Mouse (Mus musculus) intestine, embryonic 16.5 days (tissue): ENCODE data around the gene Vps51. TPM values are rescaled to one million over a fixed set of nuclear protein-coding genes. Genes with fewer than 3 reads are reported as not detected.
A peak's percentile ranks its signal among the peaks of the same experiment; 100 is the strongest.

ENCODE experiments used
- ATAC-seq: fragments of 200-750 bp; cut with Nextera tagmentation; 2 replicates; pipeline ENCODE4 v1.8.0; 2017; ENCODE audit warnings: moderate TSS enrichment, moderate library complexity
- H3K27ac ChIP-seq: fragments of 300-500 bp; sonication (generic); 2 replicates; pipeline ENCODE4 v1.5.1; 2014; ENCODE audit warnings: mild to moderate bottlenecking, low read length
- H3K27me3 ChIP-seq: fragments of 300-500 bp; sonication (generic); replicated peaks from 2 replicates; pipeline ENCODE4 v1.6.1; 2014; ENCODE audit warnings: low read length, control low read depth, mixed read lengths; ENCODE audit not compliant: control insufficient read depth, insufficient read depth
- H3K36me3 ChIP-seq: fragments of 300-500 bp; sonication (generic); 2 replicates; pipeline ENCODE4 v1.6.1; 2014; ENCODE audit warnings: low read length, control low read depth; ENCODE audit not compliant: control insufficient read depth, insufficient read depth
- H3K4me1 ChIP-seq: fragments of 300-500 bp; sonication (generic); 2 replicates; pipeline ENCODE4 v1.6.1; 2014; ENCODE audit warnings: low read length, control low read depth, mixed read lengths; ENCODE audit not compliant: control insufficient read depth, insufficient read depth
- H3K4me2 ChIP-seq: fragments of 300-500 bp; sonication (generic); 2 replicates; pipeline ENCODE4 v1.6.1; 2014; ENCODE audit warnings: low read depth, low read length, control low read depth
- H3K4me3 ChIP-seq: fragments of 300-500 bp; sonication (generic); 2 replicates; pipeline ENCODE4 v1.5.1; 2014; ENCODE audit warnings: mild to moderate bottlenecking, low read length
- H3K9ac ChIP-seq: fragments of 300-500 bp; sonication (generic); 2 replicates; pipeline ENCODE4 v1.6.1; 2014; ENCODE audit warnings: low read depth, low read length
- H3K9me3 ChIP-seq: fragments of 300-500 bp; sonication (generic); 2 replicates; pipeline ENCODE4 v1.6.1; 2016; ENCODE audit warnings: low read length, control low read depth; ENCODE audit not compliant: control insufficient read depth
- WGBS: fragments of 180-500 bp; shearing (Covaris S2); extraction: QIAGEN DNeasy Blood & Tissue Kit; methylation state at CpG from one replicate; pipeline ENCODE4 v1.1.7; 2014; 5-methylcytosine and 5-hydroxymethylcytosine counted together
- polyA plus RNA-seq: library from polyadenylated mRNA; unstranded; fragments of >200 nt; fragmentation: Nextera tagmentation; extraction: Ambion mirVana; gene quantifications from 2 replicates; pipeline ENCODE4 v1.2.1, GENCODE M21; 2015

Gene Vps51
- polyA plus RNA-seq, 1 experiment from 2014 or later = 68.2 TPM

GRCm38 (mm10) chr19:6067724-6068415 is 9.2 kb downstream of the Vps51 start, which contains the start of gene Tm7sf2:
TSS of gene Tm7sf2 (minus strand) at chr19:6068373.
- Histone ChIP-seq H3K36me3 (peaks cover 12% of the 10 kb centered on the region; the same call in 1 of the 2 replicates), H3K4me2 (peak within 1 kb of the TSS; percentile 94), H3K4me3 (peak within 1 kb of the TSS; percentile 64), H3K27me3 (no peaks in the 10 kb centered on the region), H3K27ac (peak within 1 kb of the TSS; percentile 88), H3K9ac (peak within 1 kb of the TSS; percentile 75), H3K4me1 (peaks cover 21% of the 10 kb centered on the region), H3K9me3 (no peaks in the 10 kb centered on the region)
- peak; percentile 95 for ATAC-seq
- WGBS = 8% methylated on average over 33 of the region's 33 CpGs

- under 1% methylated on average over 30 of the region's 30 CpGs for WGBS
- no peaks in the 10 kb centered on the region for H3K27me3 ChIP-seq
These were observed 9.9 kb downstream of the Vps51 start for GRCm38 (mm10) chr19:6067011-6067723.

DNA sequence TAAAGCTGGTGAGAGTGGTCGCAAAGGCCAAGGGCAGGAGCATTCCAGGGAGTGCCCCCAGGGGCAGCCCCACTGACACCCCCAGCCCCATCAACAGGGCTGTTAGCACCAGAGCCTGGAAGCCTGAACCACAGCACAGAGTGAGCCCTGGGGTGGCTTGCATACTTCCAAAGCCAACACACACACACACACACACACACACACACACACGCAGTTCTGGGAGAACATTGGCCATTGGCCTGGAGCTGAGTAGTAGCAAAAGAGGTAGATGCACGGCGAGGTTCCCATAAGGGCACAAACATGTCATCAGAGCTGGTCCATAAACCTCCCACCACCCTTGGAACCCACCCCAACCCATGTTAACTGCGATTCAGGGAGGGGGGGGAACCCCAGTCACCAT is 10.5 kb downstream of the Vps51 start:
- no peak for ATAC-seq
- WGBS = 28% methylated on average over 5 of the region's 5 CpGs
- H3K4me3 ChIP-seq = peak overlapping the region; percentile 64
- H3K9ac ChIP-seq = peak overlapping the region; percentile 75
- H3K36me3 ChIP-seq = peaks cover 9% of the 10 kb centered on the region; the same call in 1 of the 2 replicates
- H3K4me1 ChIP-seq = peaks cover 33% of the 10 kb centered on the region
- H3K27ac ChIP-seq = peak overlapping the region; percentile 86
- no peaks in the 10 kb centered on the region for H3K27me3 ChIP-seq
- H3K4me2 ChIP-seq = peak overlapping the region; percentile 94
- H3K9me3 ChIP-seq = no peaks in the 10 kb centered on the region

More at GRCm38 (mm10) chr19:6067011-6067723, 9.9 kb downstream of the Vps51 start:
- peak overlapping the region; percentile 75 for H3K9ac ChIP-seq
- H3K4me1 ChIP-seq = peaks cover 28% of the 10 kb centered on the region
- peak; percentile 68 for ATAC-seq
- peak overlapping the region; percentile 86 for H3K27ac ChIP-seq
- peaks cover 9% of the 10 kb centered on the region; the same call in 1 of the 2 replicates for H3K36me3 ChIP-seq
- H3K4me2 ChIP-seq = peak overlapping the region; percentile 94
- no peaks in the 10 kb centered on the region for H3K9me3 ChIP-seq
- peak overlapping the region; percentile 64 for H3K4me3 ChIP-seq

GRCm38 (mm10) chr19:6063081-6063480 is 13.9 kb downstream of the Vps51 start:
- H3K9ac ChIP-seq = peak overlapping the region; percentile 95; the same call in 1 of the 2 replicates
- no peak overlapping the region for H3K4me3 ChIP-seq
- H3K36me3 ChIP-seq = no peaks in the 10 kb centered on the region
- 87% methylated on average over 6 of the region's 6 CpGs for WGBS
- ATAC-seq = no peak
- H3K4me2 ChIP-seq = peak overlapping the region; percentile 98; the same call in 1 of the 2 replicates
- no peaks in the 10 kb centered on the region for H3K27me3 ChIP-seq
- H3K4me1 ChIP-seq = peaks cover 39% of the 10 kb centered on the region
- no peak overlapping the region for H3K27ac ChIP-seq
- H3K9me3 ChIP-seq = no peaks in the 10 kb centered on the region

GRCm38 (mm10) chr19:6062418-6062817 is 14.6 kb downstream of the Vps51 start:
- peak overlapping the region; percentile 98 for H3K4me2 ChIP-seq
- H3K27me3 ChIP-seq = no peaks in the 10 kb centered on the region
- H3K36me3 ChIP-seq = no peaks in the 10 kb centered on the region
- H3K4me3 ChIP-seq = peak overlapping the region; percentile 95
- peak overlapping the region; percentile 95; the same call in 1 of the 2 replicates for H3K27ac ChIP-seq
- no peak for ATAC-seq
- 38% methylated on average over 5 of the region's 5 CpGs for WGBS
- peak overlapping the region; percentile 95 for H3K9ac ChIP-seq
- peaks cover 37% of the 10 kb centered on the region for H3K4me1 ChIP-seq
- no peaks in the 10 kb centered on the region for H3K9me3 ChIP-seq

GRCm38 (mm10) chr19:6061641-6062302 is 15.3 kb downstream of the Vps51 start:
- Histone ChIP-seq H3K36me3 (no peaks in the 10 kb centered on the region), H3K4me3 (peak overlapping the region; percentile 95), H3K9ac (peak overlapping the region; percentile 95), H3K4me1 (peaks cover 32% of the 10 kb centered on the region), H3K27me3 (no peaks in the 10 kb centered on the region), H3K27ac (peak overlapping the region; percentile 95), H3K9me3 (no peaks in the 10 kb centered on the region), H3K4me2 (peak overlapping the region; percentile 98)
- ATAC-seq = peak; percentile 11; the same call in 1 of the 2 replicates
- 1% methylated on average over 44 of the region's 44 CpGs for WGBS

- under 1% methylated on average over 58 of the region's 58 CpGs for WGBS
- peak; percentile 71 for ATAC-seq
- no peaks in the 10 kb centered on the region for H3K36me3 ChIP-seq
- H3K27me3 ChIP-seq = no peaks in the 10 kb centered on the region
- peak within 1 kb of the TSS; percentile 95 for H3K9ac ChIP-seq
- H3K4me3 ChIP-seq = peak within 1 kb of the TSS; percentile 95
- H3K9me3 ChIP-seq = no peaks in the 10 kb centered on the region
- H3K4me2 ChIP-seq = peak within 1 kb of the TSS; percentile 98
- peaks cover 32% of the 10 kb centered on the region for H3K4me1 ChIP-seq
- H3K27ac ChIP-seq = peak within 1 kb of the TSS; percentile 95
These were observed 16.0 kb downstream of the Vps51 start, which contains the start of gene Znhit2 for GRCm38 (mm10) chr19:6061021-6061533. TSS of gene Znhit2 (plus strand) at chr19:6061192.

GRCm38 (mm10) chr19:6058966-6059365 is 18.1 kb downstream of the Vps51 start:
- 65% methylated on average over 5 of the region's 5 CpGs for WGBS

More at GRCm38 (mm10) chr19:6058966-6059365, 18.1 kb downstream of the Vps51 start:
- Histone ChIP-seq H3K9ac (peak overlapping the region; percentile 87), H3K9me3 (no peaks in the 10 kb centered on the region), H3K4me3 (peak overlapping the region; percentile 83), H3K36me3 (peaks cover 7% of the 10 kb centered on the region; the same call in 1 of the 2 replicates), H3K4me1 (peaks cover 33% of the 10 kb centered on the region), H3K4me2 (peak overlapping the region; percentile 80), H3K27ac (peak overlapping the region; percentile 74), H3K27me3 (no peaks in the 10 kb centered on the region)
- ATAC-seq = no peak
